Mouse (Mus musculus) bone marrow, adult 2 months (tissue): Measurements from ENCODE around the gene Gab3.
A peak's percentile ranks its signal among the peaks of the same experiment; 100 is the strongest.

ENCODE experiments used
- CTCF ChIP-seq: fragments of 200-500 bp; IDR thresholded peaks from 2 replicates; pipeline ENCODE4 v1.5.1; 2011; ENCODE audit warnings: low read length, control low read depth; ENCODE audit not compliant: control insufficient read depth, insufficient read depth
- POLR2A ChIP-seq: fragments of 200-500 bp; IDR thresholded peaks from 2 replicates; pipeline ENCODE4 v1.6.1; 2011; ENCODE audit warnings: low read depth, mild to moderate bottlenecking, control low read depth, low read length, borderline replicate concordance; ENCODE audit not compliant: control insufficient read depth

GRCm38 (mm10) chrX:75095369-75096162, 10.3 kb upstream of the Gab3 start, which contains the start of gene Dkc1:
- TF ChIP-seq POLR2A, result peak; percentile 70
- TF ChIP-seq CTCF, result 0 out of 2 replicates have a peak, but pooled peaks have one; percentile 7
